Mouse (Mus musculus): ENCODE measurements around the gene Kcnab3. TPM values are rescaled to one million over a fixed set of nuclear protein-coding genes. Genes with fewer than 3 reads are reported as not detected.

Gene Kcnab3
- polyA plus RNA-seq, 1 experiment from 2014 or later: 5.6 TPM

GRCm38 (mm10) chr11:69366855-69367615 is 41.0 kb downstream of the Kcnab3 start:
- H3K36me3 ChIP-seq: peaks cover 19% of the 10 kb centered on the region
- H3K9me3 ChIP-seq: no peaks in the 10 kb centered on the region
- peak overlapping the region; percentile 99 for H3K9ac ChIP-seq
- under 1% methylated on average over 22 of the region's 22 CpGs for WGBS
- H3K27ac ChIP-seq: peak overlapping the region; percentile 99
- peak overlapping the region; percentile 90 for H3K4me2 ChIP-seq (replicated peaks)
- no peak for ATAC-seq (ENCODE audit: low FRiP score, low read depth)
- peaks cover 55% of the 10 kb centered on the region for H3K4me1 ChIP-seq
- H3K4me3 ChIP-seq: peak overlapping the region; percentile 99
- H3K27me3 ChIP-seq (replicated peaks): no peaks in the 10 kb centered on the region

GRCm38 (mm10) chr11:69367616-69368355 is 41.7 kb downstream of the Kcnab3 start:
- Histone ChIP-seq H3K36me3 (peaks cover 13% of the 10 kb centered on the region), H3K4me3 (peak overlapping the region; percentile 99), H3K9me3 (no peaks in the 10 kb centered on the region), H3K27ac (peak overlapping the region; percentile 99), H3K9ac (peak overlapping the region; percentile 99), H3K4me2 (replicated peaks) (peak overlapping the region; percentile 90), H3K4me1 (peaks cover 57% of the 10 kb centered on the region), H3K27me3 (replicated peaks) (no peaks in the 10 kb centered on the region)
- WGBS: under 1% methylated on average over 22 of the region's 22 CpGs
- ATAC-seq (ENCODE audit: low FRiP score, low read depth): no peak

GRCm38 (mm10) chr11:69368356-69369214 is 42.5 kb downstream of the Kcnab3 start:
- H3K4me1 ChIP-seq: peaks cover 57% of the 10 kb centered on the region
- H3K9ac ChIP-seq: peak overlapping the region; percentile 99
- peak overlapping the region; percentile 90 for H3K4me2 ChIP-seq (replicated peaks)
- no peaks in the 10 kb centered on the region for H3K9me3 ChIP-seq
- ATAC-seq (ENCODE audit: low FRiP score, low read depth): no peak
- peak overlapping the region; percentile 99 for H3K4me3 ChIP-seq
- no peaks in the 10 kb centered on the region for H3K27me3 ChIP-seq (replicated peaks)
- peak overlapping the region; percentile 99 for H3K27ac ChIP-seq
- peaks cover 10% of the 10 kb centered on the region for H3K36me3 ChIP-seq
- under 1% methylated on average over 81 of the region's 106 CpGs for WGBS

- no peaks in the 10 kb centered on the region for H3K27me3 ChIP-seq (replicated peaks)
- peak within 1 kb of the TSS; percentile 99 for H3K27ac ChIP-seq
- peak within 1 kb of the TSS; percentile 99 for H3K9ac ChIP-seq
- no peaks in the 10 kb centered on the region for H3K9me3 ChIP-seq
- peaks cover 13% of the 10 kb centered on the region; the same call in 1 of the 2 replicates for H3K36me3 ChIP-seq
- H3K4me3 ChIP-seq: peak within 1 kb of the TSS; percentile 99
- WGBS: 2% methylated on average over 25 of the region's 34 CpGs
- H3K4me2 ChIP-seq (replicated peaks): peak within 1 kb of the TSS; percentile 90
- ATAC-seq (ENCODE audit: low FRiP score, low read depth): no peak
- peaks cover 53% of the 10 kb centered on the region for H3K4me1 ChIP-seq
These were observed 43.3 kb downstream of the Kcnab3 start, which contains the start of gene Chd3 for GRCm38 (mm10) chr11:69369215-69369989. Gene Chd3, minus strand, starts transcription at chr11:69369406.

- Histone ChIP-seq H3K36me3 (peaks cover 13% of the 10 kb centered on the region; the same call in 1 of the 2 replicates), H3K4me2 (replicated peaks) (peak overlapping the region; percentile 90), H3K9me3 (no peaks in the 10 kb centered on the region), H3K27ac (peak overlapping the region; percentile 59; the same call in 1 of the 2 replicates), H3K4me1 (peaks cover 45% of the 10 kb centered on the region), H3K4me3 (peak overlapping the region; percentile 99; the same call in 1 of the 2 replicates), H3K27me3 (replicated peaks) (no peaks in the 10 kb centered on the region), H3K9ac (peak overlapping the region; percentile 99; the same call in 1 of the 2 replicates)
- 23% methylated on average over 2 of the region's 2 CpGs for WGBS
- ATAC-seq (ENCODE audit: low FRiP score, low read depth): no peak
These were observed 44.1 kb downstream of the Kcnab3 start for GRCm38 (mm10) chr11:69369990-69370816.

- Histone ChIP-seq H3K9me3 (no peaks in the 10 kb centered on the region), H3K4me3 (no peak overlapping the region), H3K27ac (peak overlapping the region; percentile 59; the same call in 1 of the 2 replicates), H3K9ac (no peak overlapping the region), H3K27me3 (replicated peaks) (no peaks in the 10 kb centered on the region), H3K4me2 (replicated peaks) (peak overlapping the region; percentile 48), H3K36me3 (peaks cover 13% of the 10 kb centered on the region), H3K4me1 (peaks cover 39% of the 10 kb centered on the region)
- no peak for ATAC-seq (ENCODE audit: low FRiP score, low read depth)
- 10% methylated on average over 9 of the region's 9 CpGs for WGBS
These were observed 44.8 kb downstream of the Kcnab3 start for GRCm38 (mm10) chr11:69370817-69371215.

GRCm38 (mm10) chr11:69371601-69372000 is 45.5 kb downstream of the Kcnab3 start:
- 15% methylated on average over 12 of the region's 12 CpGs for WGBS
- peak overlapping the region; percentile 55 for H3K27ac ChIP-seq
- peak overlapping the region; percentile 48 for H3K4me2 ChIP-seq (replicated peaks)
- no peak overlapping the region; the same call in 1 of the 2 replicates for H3K4me3 ChIP-seq
- H3K9ac ChIP-seq: 0 out of 2 replicates have a peak overlapping the region, but pooled peaks have one; percentile 0
- H3K9me3 ChIP-seq: no peaks in the 10 kb centered on the region
- no peak for ATAC-seq (ENCODE audit: low FRiP score, low read depth)
- H3K36me3 ChIP-seq: peaks cover 13% of the 10 kb centered on the region
- peaks cover 34% of the 10 kb centered on the region for H3K4me1 ChIP-seq
- no peaks in the 10 kb centered on the region for H3K27me3 ChIP-seq (replicated peaks)

- H3K27me3 ChIP-seq (replicated peaks): no peaks in the 10 kb centered on the region
- H3K4me1 ChIP-seq: peaks cover 34% of the 10 kb centered on the region
- no peak overlapping the region; the same call in 1 of the 2 replicates for H3K4me3 ChIP-seq
- H3K27ac ChIP-seq: peak overlapping the region; percentile 55
- 0 out of 2 replicates have a peak overlapping the region, but pooled peaks have one; percentile 0 for H3K9ac ChIP-seq
- peak overlapping the region; percentile 48 for H3K4me2 ChIP-seq (replicated peaks)
- no peaks in the 10 kb centered on the region for H3K9me3 ChIP-seq
- peaks cover 13% of the 10 kb centered on the region for H3K36me3 ChIP-seq
- 31% methylated on average over 12 of the region's 12 CpGs for WGBS
- no peak for ATAC-seq (ENCODE audit: low FRiP score, low read depth)
These were observed 46.2 kb downstream of the Kcnab3 start for GRCm38 (mm10) chr11:69372056-69372779.

- H3K27ac ChIP-seq: peak overlapping the region; percentile 55; the same call in 1 of the 2 replicates
- 67% methylated on average over 3 of the region's 3 CpGs for WGBS
These were observed 46.7 kb downstream of the Kcnab3 start for GRCm38 (mm10) chr11:69372780-69373170.

More at GRCm38 (mm10) chr11:69372780-69373170, 46.7 kb downstream of the Kcnab3 start:
- Histone ChIP-seq H3K9me3 (no peaks in the 10 kb centered on the region), H3K4me3 (no peak overlapping the region), H3K9ac (no peak overlapping the region), H3K36me3 (peaks cover 15% of the 10 kb centered on the region), H3K4me1 (peaks cover 30% of the 10 kb centered on the region), H3K4me2 (replicated peaks) (peak overlapping the region; percentile 48; the same call in 1 of the 2 replicates), H3K27me3 (replicated peaks) (no peaks in the 10 kb centered on the region)
- no peak for ATAC-seq (ENCODE audit: low FRiP score, low read depth)
